Mouse (Mus musculus) kidney, embryonic 15.5 days (tissue): ENCODE results near the gene Agps. TPM values are rescaled to one million over a fixed set of nuclear protein-coding genes. Genes with fewer than 3 reads are reported as not detected.

Experiments
- ATAC-seq: fragments of 200-750 bp; cut with Nextera tagmentation; replicated peaks from 2 replicates; pipeline ENCODE4 v1.8.0; 2017; ENCODE audit warnings: moderate TSS enrichment; ENCODE audit not compliant: low FRiP score
- H3K27ac ChIP-seq: fragments of 300-500 bp; sonication (generic); 2 replicates; pipeline ENCODE4 v1.5.1; 2015; ENCODE audit warnings: mild to moderate bottlenecking, inconsistent platforms
- H3K27me3 ChIP-seq: fragments of 300-500 bp; sonication (generic); 2 replicates; pipeline ENCODE4 v1.6.1; 2015; ENCODE audit warnings: inconsistent platforms
- H3K36me3 ChIP-seq: fragments of 300-500 bp; sonication (generic); 2 replicates; pipeline ENCODE4 v1.6.1; 2015; ENCODE audit warnings: inconsistent platforms
- H3K4me1 ChIP-seq: fragments of 300-500 bp; sonication (generic); 2 replicates; pipeline ENCODE4 v1.6.1; 2015; ENCODE audit warnings: inconsistent platforms
- H3K4me2 ChIP-seq: fragments of 300-500 bp; sonication (generic); 2 replicates; pipeline ENCODE4 v1.6.1; 2015; ENCODE audit warnings: moderate library complexity, mild to moderate bottlenecking, inconsistent platforms
- H3K4me3 ChIP-seq: fragments of 300-500 bp; sonication (generic); replicated peaks from 2 replicates; pipeline ENCODE4 v1.5.1; 2015; ENCODE audit warnings: mild to moderate bottlenecking, inconsistent platforms
- H3K9ac ChIP-seq: fragments of 300-500 bp; sonication (generic); 2 replicates; pipeline ENCODE4 v1.6.1; 2015; ENCODE audit warnings: mild to moderate bottlenecking, inconsistent platforms
- H3K9me3 ChIP-seq: fragments of 300-500 bp; sonication (generic); replicated peaks from 2 replicates; pipeline ENCODE4 v1.6.1; 2016; ENCODE audit warnings: inconsistent platforms
- WGBS: fragments of 180-500 bp; shearing (Covaris S2); methylation state at CpG from one replicate; pipeline ENCODE4 v1.1.7; 2015; ENCODE audit warnings: mixed read lengths; 5-methylcytosine and 5-hydroxymethylcytosine counted together
- polyA plus RNA-seq: library from polyadenylated mRNA; unstranded; fragments of >200 nt; fragmentation: Nextera tagmentation; extraction: Ambion mirVana; gene quantifications from 2 replicates; pipeline ENCODE4 v1.2.1, GENCODE M21; 2015

Gene Agps
- 39.1 and 41.5 TPM in 2 replicates for polyA plus RNA-seq

DNA sequence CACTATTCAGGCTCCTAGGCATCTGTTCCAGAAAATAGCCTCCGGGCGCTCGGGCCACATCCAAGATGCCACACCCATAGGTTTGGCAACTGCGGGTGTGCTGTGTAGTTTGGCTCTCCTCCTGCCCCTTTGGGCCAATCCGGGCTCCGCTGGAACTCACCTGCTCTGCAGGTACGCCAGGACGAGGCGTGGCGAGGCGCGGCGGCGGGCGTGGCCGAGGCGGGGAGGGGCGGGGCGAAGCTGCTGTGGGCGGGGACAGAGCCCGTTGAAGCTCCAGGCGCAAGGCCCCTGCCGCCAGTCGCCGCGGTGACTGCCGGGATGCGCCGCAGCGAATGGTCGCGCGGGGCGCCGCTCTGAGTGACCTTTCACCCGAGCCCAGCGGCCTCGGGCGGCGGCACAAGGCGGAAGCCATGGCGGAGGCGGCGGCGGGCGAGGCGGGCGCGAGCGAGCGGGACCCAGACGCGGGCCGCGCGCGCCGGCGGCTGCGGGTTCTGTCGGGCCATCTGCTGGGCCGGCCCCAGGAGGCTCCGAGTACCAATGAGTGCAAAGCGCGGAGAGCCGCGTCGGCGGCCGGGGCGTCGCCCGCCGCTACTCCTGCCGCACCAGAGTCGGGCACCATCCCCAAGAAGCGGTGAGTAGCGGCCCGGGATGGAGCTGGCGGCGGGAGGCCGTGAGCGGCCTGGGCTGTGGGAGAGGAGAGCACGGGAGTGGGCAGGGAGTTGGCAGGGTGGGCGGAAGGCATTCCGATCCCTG, at the start of gene Agps:
TSS of gene Agps (plus strand) at position 297 of the 753 bp plus-strand sequence.
- under 1% methylated on average over 81 of the region's 86 CpGs for WGBS
- Histone ChIP-seq H3K4me2 (peak within 1 kb of the TSS; percentile 80), H3K36me3 (no peaks in the 10 kb centered on the region; the same call in 1 of the 2 replicates), H3K9ac (peak within 1 kb of the TSS; percentile 93), H3K27ac (peak within 1 kb of the TSS; percentile 88), H3K9me3 (no peaks in the 10 kb centered on the region), H3K4me3 (peak within 1 kb of the TSS; percentile 93), H3K4me1 (peaks cover 37% of the 10 kb centered on the region), H3K27me3 (no peaks in the 10 kb centered on the region)
- ATAC-seq, result peak; percentile 93

DNA sequence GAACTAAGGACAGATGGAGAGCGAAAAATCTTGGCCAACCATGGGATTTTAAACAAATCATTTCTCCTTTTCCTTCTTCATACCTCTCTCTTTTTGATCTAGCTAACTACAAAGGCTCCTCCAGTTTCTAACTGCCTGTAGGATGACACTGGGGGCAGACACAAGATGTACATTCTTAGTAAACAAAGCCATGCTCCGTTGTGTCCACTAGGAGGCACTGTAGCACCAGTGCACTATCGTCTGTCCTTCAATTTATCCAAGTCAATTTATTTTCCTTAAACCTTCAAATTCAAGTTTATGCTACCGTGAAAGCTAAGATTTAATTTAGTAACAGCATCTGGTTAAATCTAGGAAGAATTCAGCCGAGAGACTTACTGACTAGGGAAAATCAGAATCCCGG, 45.9 kb upstream of the Agps start:
- Histone ChIP-seq H3K36me3 (no peaks in the 10 kb centered on the region), H3K9ac (no peak overlapping the region), H3K4me1 (peaks cover 14% of the 10 kb centered on the region), H3K27ac (peak overlapping the region; percentile 48), H3K9me3 (no peaks in the 10 kb centered on the region), H3K27me3 (no peaks in the 10 kb centered on the region), H3K4me3 (no peak overlapping the region), H3K4me2 (no peak overlapping the region)
- ATAC-seq, result no peak; the same call in 1 of the 2 replicates
- WGBS, result 19% methylated on average over 6 of the region's 6 CpGs

- 69% methylated on average over 3 of the region's 3 CpGs for WGBS
- ATAC-seq, result no peak
- H3K4me2 ChIP-seq, result no peak overlapping the region
- H3K36me3 ChIP-seq, result no peaks in the 10 kb centered on the region
- H3K4me3 ChIP-seq, result no peak overlapping the region
- no peaks in the 10 kb centered on the region for H3K9me3 ChIP-seq
- H3K27ac ChIP-seq, result no peak overlapping the region
- no peaks in the 10 kb centered on the region for H3K27me3 ChIP-seq
- no peak overlapping the region for H3K9ac ChIP-seq
- peaks cover 23% of the 10 kb centered on the region for H3K4me1 ChIP-seq
Observed at GRCm38 (mm10) chr2:75788511-75788910, 43.5 kb upstream of the Agps start.

GRCm38 (mm10) chr2:75789959-75790523, 41.9 kb upstream of the Agps start:
- no peak overlapping the region for H3K4me3 ChIP-seq
- no peaks in the 10 kb centered on the region for H3K9me3 ChIP-seq
- H3K27ac ChIP-seq, result no peak overlapping the region
- WGBS, result 17% methylated on average over 14 of the region's 14 CpGs
- no peak overlapping the region for H3K9ac ChIP-seq
- no peaks in the 10 kb centered on the region for H3K27me3 ChIP-seq
- ATAC-seq, result peak; percentile 52; the same call in 1 of the 2 replicates
- H3K4me2 ChIP-seq, result peak overlapping the region; percentile 20; the same call in 1 of the 2 replicates
- no peaks in the 10 kb centered on the region for H3K36me3 ChIP-seq
- H3K4me1 ChIP-seq, result peaks cover 23% of the 10 kb centered on the region

DNA sequence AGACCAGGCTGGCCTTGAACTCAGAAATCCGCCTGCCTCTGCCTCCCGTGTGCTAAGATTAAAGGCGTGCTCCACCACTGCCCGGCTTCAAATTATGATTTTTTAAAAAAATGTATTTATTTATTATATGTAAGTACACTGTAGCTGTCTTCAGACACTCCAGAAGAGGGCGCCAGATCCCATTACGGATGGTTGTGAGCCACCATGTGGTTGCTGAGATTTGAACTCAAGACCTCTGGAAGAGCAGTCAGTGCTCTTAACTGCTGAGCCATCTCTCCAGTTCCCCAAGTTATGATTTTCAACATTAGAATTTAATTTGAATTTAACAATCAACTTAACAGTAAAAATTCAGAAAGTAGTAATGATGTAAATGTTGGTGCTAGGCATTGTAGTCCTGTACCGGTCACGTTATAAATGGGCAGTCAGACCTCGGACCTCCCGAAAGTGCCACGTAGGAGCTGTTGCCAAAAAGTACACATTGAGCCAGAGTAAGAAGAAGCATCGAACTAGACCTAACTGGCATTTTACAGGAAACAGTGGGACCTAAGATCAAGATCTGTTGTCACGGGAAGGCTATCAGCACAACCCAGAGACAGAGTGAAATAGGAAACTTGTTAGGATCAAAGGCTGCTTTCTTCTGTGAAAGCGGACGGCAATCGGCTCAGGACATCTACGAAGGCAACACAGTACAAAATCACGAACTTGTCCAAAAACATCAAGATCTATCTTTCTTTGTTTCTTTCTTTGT, 40.2 kb upstream of the Agps start:
- no peaks in the 10 kb centered on the region for H3K9me3 ChIP-seq
- 60% methylated on average over 18 of the region's 18 CpGs for WGBS
- peak overlapping the region; percentile 38; the same call in 1 of the 2 replicates for H3K4me2 ChIP-seq
- H3K27ac ChIP-seq, result no peak overlapping the region
- no peak overlapping the region for H3K4me3 ChIP-seq
- no peaks in the 10 kb centered on the region for H3K36me3 ChIP-seq
- H3K27me3 ChIP-seq, result no peaks in the 10 kb centered on the region
- H3K4me1 ChIP-seq, result peaks cover 17% of the 10 kb centered on the region
- no peak for ATAC-seq
- H3K9ac ChIP-seq, result no peak overlapping the region

- ATAC-seq, result 0 out of 2 replicates have a peak, but pooled peaks have one; percentile 35
- H3K36me3 ChIP-seq, result no peaks in the 10 kb centered on the region
- WGBS, result 44% methylated on average over 12 of the region's 12 CpGs
Observed at GRCm38 (mm10) chr2:75792377-75793203, 39.4 kb upstream of the Agps start.

DNA sequence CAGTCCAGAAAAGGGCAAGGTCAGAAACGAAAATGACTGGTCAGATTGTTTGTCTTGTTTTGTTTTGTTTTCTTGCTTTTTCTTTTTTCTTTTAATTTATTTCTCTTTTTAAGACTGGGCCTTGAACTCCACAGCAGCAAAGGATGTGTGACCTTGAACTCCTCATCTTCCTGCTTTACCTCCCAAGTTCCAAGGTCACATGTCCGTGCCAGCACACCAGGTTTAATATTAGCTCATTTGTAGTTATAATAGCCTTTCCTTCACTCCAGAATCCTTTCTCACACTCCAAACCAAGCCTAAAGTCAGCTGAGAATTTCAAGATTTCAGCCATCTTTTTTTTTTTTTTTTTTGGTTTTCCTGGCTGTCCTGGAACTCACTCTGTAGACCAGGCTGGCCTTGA, 35.8 kb upstream of the Agps start:
- 48% methylated on average over 2 of the region's 2 CpGs for WGBS
- Histone ChIP-seq H3K27ac (no peak overlapping the region), H3K4me3 (no peak overlapping the region), H3K9ac (no peak overlapping the region), H3K4me1 (peaks cover 8% of the 10 kb centered on the region; the same call in 1 of the 2 replicates), H3K27me3 (no peaks in the 10 kb centered on the region), H3K36me3 (no peaks in the 10 kb centered on the region), H3K4me2 (no peak overlapping the region), H3K9me3 (no peaks in the 10 kb centered on the region)
- ATAC-seq, result no peak

More at GRCm38 (mm10) chr2:75792377-75793203, 39.4 kb upstream of the Agps start:
- peak overlapping the region; percentile 20; the same call in 1 of the 2 replicates for H3K27ac ChIP-seq
- H3K9ac ChIP-seq, result no peak overlapping the region
- peaks cover 17% of the 10 kb centered on the region for H3K4me1 ChIP-seq
- H3K27me3 ChIP-seq, result no peaks in the 10 kb centered on the region
- no peaks in the 10 kb centered on the region for H3K9me3 ChIP-seq
- H3K4me2 ChIP-seq, result no peak overlapping the region
- no peak overlapping the region for H3K4me3 ChIP-seq

- H3K27ac ChIP-seq, result no peak overlapping the region
- no peaks in the 10 kb centered on the region for H3K36me3 ChIP-seq
- H3K9ac ChIP-seq, result no peak overlapping the region
- ATAC-seq, result no peak
- H3K27me3 ChIP-seq, result no peaks in the 10 kb centered on the region
- H3K4me3 ChIP-seq, result no peak overlapping the region
- no peaks in the 10 kb centered on the region for H3K9me3 ChIP-seq
- H3K4me2 ChIP-seq, result no peak overlapping the region
- 46% methylated on average over 4 of the region's 4 CpGs for WGBS
- H3K4me1 ChIP-seq, result peaks cover 7% of the 10 kb centered on the region; the same call in 1 of the 2 replicates
Observed at GRCm38 (mm10) chr2:75798434-75798970, 33.5 kb upstream of the Agps start.

DNA sequence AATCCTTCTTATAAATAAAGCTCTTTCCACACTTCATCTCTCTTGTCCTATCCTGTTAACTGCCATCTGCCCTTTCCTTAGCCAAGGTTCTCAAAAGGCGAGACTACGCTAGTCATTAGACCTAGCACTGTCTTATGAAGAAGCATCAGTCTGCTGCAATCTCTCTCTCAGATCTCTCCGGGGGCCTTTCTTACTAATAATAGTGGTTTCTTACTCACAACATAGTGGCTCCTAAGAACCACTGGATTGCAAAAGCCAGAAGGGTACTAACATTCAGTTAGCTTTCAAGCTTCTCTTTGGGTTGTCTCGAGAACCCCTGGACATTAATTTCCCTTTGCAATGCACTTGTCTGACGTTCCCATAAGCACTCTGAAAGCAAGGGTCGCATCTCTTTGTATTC, 26.2 kb upstream of the Agps start:
- H3K27ac ChIP-seq, result no peak overlapping the region
- H3K9me3 ChIP-seq, result no peaks in the 10 kb centered on the region
- no peak overlapping the region for H3K4me2 ChIP-seq
- H3K27me3 ChIP-seq, result no peaks in the 10 kb centered on the region
- H3K9ac ChIP-seq, result no peak overlapping the region
- no peaks in the 10 kb centered on the region for H3K36me3 ChIP-seq
- H3K4me1 ChIP-seq, result peaks cover 7% of the 10 kb centered on the region; the same call in 1 of the 2 replicates
- H3K4me3 ChIP-seq, result no peak overlapping the region
- ATAC-seq, result no peak
- WGBS, result 91% methylated on average over 6 of the region's 6 CpGs

DNA sequence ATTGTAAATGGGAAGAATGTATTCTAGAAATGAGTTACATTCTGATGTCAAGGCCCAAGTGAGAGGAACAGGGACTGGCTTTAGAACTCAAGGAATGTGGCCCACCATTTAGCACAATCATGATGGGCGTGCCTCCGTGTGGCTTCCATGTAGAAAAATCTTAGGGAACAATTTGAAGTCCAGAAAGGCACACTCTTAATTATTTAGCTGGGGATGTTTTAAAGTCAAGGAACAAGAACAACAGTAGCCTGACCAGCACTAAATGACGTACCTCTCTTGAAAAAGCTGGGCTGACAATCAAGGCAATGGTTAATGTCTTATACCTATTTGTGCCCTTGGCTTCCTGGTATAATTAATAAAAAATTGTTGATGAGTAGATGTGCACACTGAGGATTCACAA, 25.1 kb upstream of the Agps start:
- Histone ChIP-seq H3K4me2 (no peak overlapping the region), H3K4me1 (peaks cover 5% of the 10 kb centered on the region; the same call in 1 of the 2 replicates), H3K27ac (no peak overlapping the region), H3K27me3 (no peaks in the 10 kb centered on the region), H3K9me3 (no peaks in the 10 kb centered on the region), H3K36me3 (no peaks in the 10 kb centered on the region), H3K4me3 (no peak overlapping the region), H3K9ac (no peak overlapping the region)
- no peak for ATAC-seq
- 85% methylated on average over 3 of the region's 3 CpGs for WGBS

DNA sequence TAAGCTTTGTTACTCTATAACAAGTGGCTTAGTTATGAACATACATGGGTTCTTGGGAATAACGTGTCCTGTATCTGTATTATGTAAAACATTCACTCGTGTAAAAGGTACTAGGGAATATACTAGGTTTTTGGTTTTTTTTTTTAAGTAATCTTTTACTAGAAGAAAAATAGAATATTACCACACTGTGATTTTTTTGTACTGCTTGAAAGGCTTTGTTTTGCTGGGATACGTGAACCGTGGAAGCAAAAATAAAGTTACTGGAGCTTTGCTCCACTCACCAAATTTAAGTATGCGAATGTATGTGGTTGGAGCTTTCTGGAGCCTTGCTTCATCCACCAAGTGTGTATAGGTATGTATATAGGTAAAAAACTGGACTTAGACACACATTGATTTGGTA, 24.5 kb upstream of the Agps start:
- no peak for ATAC-seq
- Histone ChIP-seq H3K9me3 (no peaks in the 10 kb centered on the region), H3K9ac (no peak overlapping the region), H3K27ac (no peak overlapping the region), H3K36me3 (no peaks in the 10 kb centered on the region), H3K4me3 (no peak overlapping the region), H3K27me3 (no peaks in the 10 kb centered on the region), H3K4me1 (no peaks in the 10 kb centered on the region; the same call in 1 of the 2 replicates), H3K4me2 (no peak overlapping the region)
- WGBS, result 86% methylated on average over 5 of the region's 5 CpGs
